ENCODE assay signal across 9 mouse cellular contexts in genomic region chr2:165387370-165387769, GRCm38 (mm10). TPM values are rescaled to one million over a fixed set of nuclear protein-coding genes. Genes with fewer than 3 reads are reported as not detected.
A peak's percentile ranks its signal among the peaks of the same experiment; 100 is the strongest.
DNase-seq lines count a peak whose midpoint lies in the region; ATAC-seq and TF ChIP-seq lines count a peak whose summit lies in the region.
"Had no signal": no experiment of that assay in that cellular context is flagged by ENCODE, and none has a peak within 500 bp of the region (broad histone marks: within the 10 kb centered on the region; RNA-seq: fewer than 3 reads in every experiment).

No protein-coding gene starts in this region.

- no peak for ATAC-seq in kidney, postnatal 0 days (replicated peaks; ENCODE audit: low FRiP score, low read depth)
- no peak for ATAC-seq in intestine, embryonic 14.5 days (replicated peaks; ENCODE audit: low FRiP score, low TSS enrichment, low read depth)
- 0 out of 2 replicates have a peak, but pooled peaks have one; percentile 54 for ATAC-seq in neural tube, embryonic 12.5 days (ENCODE audit: low FRiP score, low read depth)

- DNase-seq in kidney, postnatal 0 days (ENCODE audit: low spot score) = peak; percentile 47
- DNase-seq in kidney, adult 9 months = no peak
- DNase-seq in embryo, embryonic 9.5 days (ENCODE audit: extremely low spot score) = peak; percentile 38
- no peak for DNase-seq in intestine, embryonic 14.5 days (ENCODE audit: low spot score)
- DNase-seq in adrenal gland, postnatal 10 days = no peak
- DNase-seq in ovary, postnatal 10 days (ENCODE audit: low spot score) = no peak
- no peak for DNase-seq in natural killer cell, adult 2 months (ENCODE audit: low spot score in 2 of 2)

- peak overlapping the region; percentile 86 for H3K9ac ChIP-seq in kidney, postnatal 0 days (ENCODE audit: low read depth, low read length)
- H3K9ac ChIP-seq in intestine, embryonic 14.5 days (ENCODE audit: low read length) = peak overlapping the region; percentile 94
- H3K9ac ChIP-seq in neural tube, embryonic 12.5 days = peak overlapping the region; percentile 89

- WGBS in kidney, postnatal 0 days = 7% methylated on average over 4 of the region's 4 CpGs
- 13% methylated on average over 4 of the region's 4 CpGs for WGBS in intestine, embryonic 14.5 days
- WGBS in neural tube, embryonic 12.5 days = 4% methylated on average over 4 of the region's 4 CpGs

- peak overlapping the region; percentile 93 for H3K4me2 ChIP-seq in kidney, postnatal 0 days (ENCODE audit: low read length)
- H3K4me2 ChIP-seq in intestine, embryonic 14.5 days (ENCODE audit: low read length) = peak overlapping the region; percentile 87
- peak overlapping the region; percentile 68 for H3K4me2 ChIP-seq in neural tube, embryonic 12.5 days (replicated peaks)

- H3K27me3 ChIP-seq in kidney, postnatal 0 days (ENCODE audit: insufficient read depth, low read length) = no peaks in the 10 kb centered on the region
- no peaks in the 10 kb centered on the region for H3K27me3 ChIP-seq in intestine, embryonic 14.5 days (replicated peaks; ENCODE audit: control insufficient read depth, insufficient read depth, low read length)
- H3K27me3 ChIP-seq in neural tube, embryonic 12.5 days (replicated peaks) = no peaks in the 10 kb centered on the region

- no peak for TF ChIP-seq CTCF in kidney, postnatal 0 days (IDR thresholded peaks at IDR 0.05; ENCODE audit: low read depth)

- peak overlapping the region; percentile 74 for H3K4me3 ChIP-seq in kidney, postnatal 0 days (replicated peaks; ENCODE audit: low read depth, low read length)
- peak overlapping the region; percentile 85 for H3K4me3 ChIP-seq in intestine, embryonic 14.5 days (ENCODE audit: low read depth, low read length)
- H3K4me3 ChIP-seq in neural tube, embryonic 12.5 days = peak overlapping the region; percentile 88

- peak overlapping the region; percentile 81 for H3K27ac ChIP-seq in kidney, postnatal 0 days
- peak overlapping the region; percentile 83 for H3K27ac ChIP-seq in intestine, embryonic 14.5 days (ENCODE audit: low read depth)
- H3K27ac ChIP-seq in neural tube, embryonic 12.5 days = peak overlapping the region; percentile 89; the same call in 1 of the 2 replicates

- H3K9me3 ChIP-seq in kidney, postnatal 0 days (replicated peaks; ENCODE audit: low read length) = no peaks in the 10 kb centered on the region
- H3K9me3 ChIP-seq in intestine, embryonic 14.5 days (ENCODE audit: control insufficient read depth, low read length) = no peaks in the 10 kb centered on the region
- no peaks in the 10 kb centered on the region for H3K9me3 ChIP-seq in neural tube, embryonic 12.5 days

- 0 out of 2 replicates have a peak, but pooled peaks cover 5% of the 10 kb centered on the region for H3K4me1 ChIP-seq in kidney, postnatal 0 days (replicated peaks; ENCODE audit: insufficient read depth, low read length)
- peaks cover 9% of the 10 kb centered on the region; the same call in 1 of the 2 replicates for H3K4me1 ChIP-seq in intestine, embryonic 14.5 days (replicated peaks; ENCODE audit: control insufficient read depth, insufficient read depth, low read length)
- H3K4me1 ChIP-seq in neural tube, embryonic 12.5 days = peaks cover 11% of the 10 kb centered on the region

- H3K36me3 ChIP-seq in kidney, postnatal 0 days (ENCODE audit: insufficient read depth, low read length) = peaks cover 32% of the 10 kb centered on the region
- H3K36me3 ChIP-seq in intestine, embryonic 14.5 days (ENCODE audit: control insufficient read depth, insufficient read depth, low read length) = peaks cover 45% of the 10 kb centered on the region
- H3K36me3 ChIP-seq in neural tube, embryonic 12.5 days = peaks cover 39% of the 10 kb centered on the region

RNA-seq across cellular contexts. Expression of gene Zfp334, which starts 0.7 kb away (rescaled TPM):
- 3.6 and 4.7 TPM in 2 replicates for polyA plus RNA-seq in kidney, postnatal 0 days (2015; fragmentation: Nextera tagmentation; extraction: Ambion mirVana)
- 9.2 and 10.4 TPM in 2 replicates for polyA plus RNA-seq in intestine, embryonic 14.5 days (2014; fragmentation: Nextera tagmentation; extraction: Ambion mirVana)
- polyA plus RNA-seq in neural tube, embryonic 12.5 days (2016; fragmentation: Nextera tagmentation; extraction: Ambion mirVana) = 18.1 and 18.8 TPM in 2 replicates
- total RNA-seq in adrenal gland, postnatal 10 days (2021) = 1 to 10 TPM; 5.1 to 6.0 TPM
- total RNA-seq: hematopoietic stem cell, adult 5-6 weeks had no signal

RNA-seq across cellular contexts. Expression of gene Ocstamp, which starts 12.8 kb away (rescaled TPM):
- polyA plus RNA-seq in kidney, postnatal 0 days (2015; fragmentation: Nextera tagmentation; extraction: Ambion mirVana) = 0.11 and 0.14 TPM in 2 replicates
- polyA plus RNA-seq in intestine, embryonic 14.5 days (2014; fragmentation: Nextera tagmentation; extraction: Ambion mirVana) = 0.23 and 0.32 TPM in 2 replicates
- 0.10 TPM in 1 of 2 replicates, not detected in the other for polyA plus RNA-seq in neural tube, embryonic 12.5 days (2016; fragmentation: Nextera tagmentation; extraction: Ambion mirVana)
- total RNA-seq in adrenal gland, postnatal 10 days (2021) = under 1 TPM; 0.30 to 0.51 TPM
- total RNA-seq: hematopoietic stem cell, adult 5-6 weeks had no signal

RNA-seq across cellular contexts. Expression of gene Zfp663, which starts 18.8 kb away (rescaled TPM):
- polyA plus RNA-seq in kidney, postnatal 0 days (2015; fragmentation: Nextera tagmentation; extraction: Ambion mirVana) = 0.58 and 0.60 TPM in 2 replicates
- 0.72 and 1.5 TPM in 2 replicates for polyA plus RNA-seq in intestine, embryonic 14.5 days (2014; fragmentation: Nextera tagmentation; extraction: Ambion mirVana)
- 5.4 and 6.3 TPM in 2 replicates for polyA plus RNA-seq in neural tube, embryonic 12.5 days (2016; fragmentation: Nextera tagmentation; extraction: Ambion mirVana)
- total RNA-seq in adrenal gland, postnatal 10 days (2021) = not detected
- total RNA-seq: hematopoietic stem cell, adult 5-6 weeks had no signal

Comparison
In these comparisons a context has a peak if more than half of its experiments do, and no peak if none do; other contexts are left out.
1. DNase-seq: peak in kidney, postnatal 0 days (single experiment) and embryo, embryonic 9.5 days (single experiment); none in kidney, adult 9 months (single experiment), intestine, embryonic 14.5 days (single experiment), adrenal gland, postnatal 10 days (single experiment), ovary, postnatal 10 days (single experiment) and natural killer cell, adult 2 months (0 of 2).
2. Peak in every context shown above with its lines, with median percentiles within 50 percentile points of each other: H3K27ac ChIP-seq, H3K4me2 ChIP-seq, H3K4me3 ChIP-seq and H3K9ac ChIP-seq.